Mouse (Mus musculus) forebrain, embryonic 15.5 days (tissue): ENCODE data around the gene Golim4. TPM values are rescaled to one million over a fixed set of nuclear protein-coding genes. Genes with fewer than 3 reads are reported as not detected.

Experiments
- ATAC-seq: fragments of 200-750 bp; cut with Nextera tagmentation; replicated peaks from 2 replicates; pipeline ENCODE4 v1.8.0; 2017; ENCODE audit warnings: mild to moderate bottlenecking, moderate TSS enrichment, moderate library complexity
- H3K27ac ChIP-seq: fragments of 300-500 bp; sonication (generic); replicated peaks from 2 replicates; pipeline ENCODE4 v1.5.1; 2015; ENCODE audit warnings: mild to moderate bottlenecking, inconsistent platforms
- H3K27me3 ChIP-seq: fragments of 300-500 bp; sonication (generic); 2 replicates; pipeline ENCODE4 v1.6.1; 2015; ENCODE audit warnings: inconsistent platforms
- H3K36me3 ChIP-seq: fragments of 300-500 bp; sonication (generic); 2 replicates; pipeline ENCODE4 v1.6.1; 2015; ENCODE audit warnings: mild to moderate bottlenecking, inconsistent platforms
- H3K4me1 ChIP-seq: fragments of 300-500 bp; sonication (generic); 2 replicates; pipeline ENCODE4 v1.6.1; 2015; ENCODE audit warnings: inconsistent platforms
- H3K4me2 ChIP-seq: fragments of 300-500 bp; sonication (generic); replicated peaks from 2 replicates; pipeline ENCODE4 v1.6.1; 2015; ENCODE audit warnings: mild to moderate bottlenecking, inconsistent platforms
- H3K4me3 ChIP-seq: fragments of 300-500 bp; sonication (generic); 2 replicates; pipeline ENCODE4 v1.5.1; 2015; ENCODE audit warnings: mild to moderate bottlenecking, inconsistent platforms
- H3K9ac ChIP-seq: fragments of 300-500 bp; sonication (generic); replicated peaks from 2 replicates; pipeline ENCODE4 v1.6.1; 2015; ENCODE audit warnings: mild to moderate bottlenecking, inconsistent platforms
- H3K9me3 ChIP-seq: fragments of 300-500 bp; sonication (generic); 2 replicates; pipeline ENCODE4 v1.6.1; 2016; ENCODE audit warnings: inconsistent platforms
- WGBS: fragments of 180-500 bp; shearing (Covaris S2); methylation state at CpG from one replicate; pipeline ENCODE4 v1.1.7; 2015; ENCODE audit warnings: mixed read lengths; 5-methylcytosine and 5-hydroxymethylcytosine counted together
- polyA plus RNA-seq: library from polyadenylated mRNA; unstranded; fragments of >200 nt; fragmentation: Nextera tagmentation; extraction: Ambion mirVana; gene quantifications from 2 replicates; pipeline ENCODE4 v1.2.1, GENCODE M21; 2015

Golim4 gene
- polyA plus RNA-seq, 1 experiment from 2014 or later, result 31.5 TPM

- ATAC-seq, result peak; percentile 20; the same call in 1 of the 2 replicates
- Histone ChIP-seq H3K27me3 (no peaks in the 10 kb centered on the region), H3K4me3 (no peak overlapping the region), H3K36me3 (peaks cover 4% of the 10 kb centered on the region; the same call in 1 of the 2 replicates), H3K4me1 (peaks cover 14% of the 10 kb centered on the region), H3K9me3 (no peaks in the 10 kb centered on the region), H3K9ac (no peak overlapping the region), H3K4me2 (no peak overlapping the region), H3K27ac (no peak overlapping the region)
Observed at GRCm38 (mm10) chr3:75910768-75911167, 46.0 kb downstream of the Golim4 start.

GRCm38 (mm10) chr3:75910257-75910656, 46.5 kb downstream of the Golim4 start:
- Histone ChIP-seq H3K4me1 (peaks cover 14% of the 10 kb centered on the region), H3K9ac (no peak overlapping the region), H3K4me2 (no peak overlapping the region), H3K36me3 (peaks cover 4% of the 10 kb centered on the region; the same call in 1 of the 2 replicates), H3K27ac (no peak overlapping the region), H3K27me3 (no peaks in the 10 kb centered on the region), H3K4me3 (no peak overlapping the region), H3K9me3 (no peaks in the 10 kb centered on the region)
- WGBS, result 12% methylated on average over 4 of the region's 4 CpGs
- peak; percentile 88 for ATAC-seq

- no peaks in the 10 kb centered on the region for H3K9me3 ChIP-seq
- H3K4me2 ChIP-seq, result no peak overlapping the region
- 0 out of 2 replicates have a peak, but pooled peaks have one; percentile 29 for ATAC-seq
- H3K27me3 ChIP-seq, result no peaks in the 10 kb centered on the region
- no peak overlapping the region for H3K27ac ChIP-seq
- no peaks in the 10 kb centered on the region for H3K4me1 ChIP-seq
- H3K36me3 ChIP-seq, result peaks cover 6% of the 10 kb centered on the region; the same call in 1 of the 2 replicates
- H3K9ac ChIP-seq, result no peak overlapping the region
- H3K4me3 ChIP-seq, result no peak overlapping the region
- 76% methylated on average over 11 of the region's 11 CpGs for WGBS
Observed at GRCm38 (mm10) chr3:75901903-75902598, 54.7 kb downstream of the Golim4 start.

- 98% methylated on average over 5 of the region's 5 CpGs for WGBS
- Histone ChIP-seq H3K4me1 (no peaks in the 10 kb centered on the region), H3K4me3 (no peak overlapping the region), H3K27ac (no peak overlapping the region), H3K9me3 (no peaks in the 10 kb centered on the region), H3K27me3 (no peaks in the 10 kb centered on the region), H3K9ac (no peak overlapping the region), H3K36me3 (peaks cover 14% of the 10 kb centered on the region), H3K4me2 (no peak overlapping the region)
- no peak for ATAC-seq
Observed at GRCm38 (mm10) chr3:75895075-75895474, 61.7 kb downstream of the Golim4 start.

- 90% methylated on average over 3 of the region's 3 CpGs for WGBS
- no peak for ATAC-seq
- Histone ChIP-seq H3K4me2 (no peak overlapping the region), H3K9ac (no peak overlapping the region), H3K27ac (no peak overlapping the region), H3K27me3 (no peaks in the 10 kb centered on the region), H3K4me1 (no peaks in the 10 kb centered on the region), H3K36me3 (peaks cover 13% of the 10 kb centered on the region), H3K9me3 (no peaks in the 10 kb centered on the region), H3K4me3 (no peak overlapping the region)
Observed at GRCm38 (mm10) chr3:75891581-75891980, 65.2 kb downstream of the Golim4 start.

- Histone ChIP-seq H3K4me2 (no peak overlapping the region), H3K36me3 (peaks cover 28% of the 10 kb centered on the region), H3K27ac (no peak overlapping the region), H3K9ac (no peak overlapping the region), H3K27me3 (no peaks in the 10 kb centered on the region), H3K4me3 (no peak overlapping the region), H3K9me3 (no peaks in the 10 kb centered on the region), H3K4me1 (no peaks in the 10 kb centered on the region)
- 86% methylated on average over 1 of the region's 1 CpGs for WGBS
- ATAC-seq, result no peak
Observed at GRCm38 (mm10) chr3:75889323-75889722, 67.4 kb downstream of the Golim4 start.

- Histone ChIP-seq H3K27me3 (no peaks in the 10 kb centered on the region), H3K4me1 (no peaks in the 10 kb centered on the region), H3K36me3 (peaks cover 23% of the 10 kb centered on the region), H3K27ac (no peak overlapping the region), H3K9ac (no peak overlapping the region), H3K4me2 (no peak overlapping the region), H3K4me3 (no peak overlapping the region), H3K9me3 (no peaks in the 10 kb centered on the region)
- WGBS, result 90% methylated on average over 1 of the region's 1 CpGs
- no peak for ATAC-seq
Observed at GRCm38 (mm10) chr3:75881582-75881981, 75.2 kb downstream of the Golim4 start.

- Histone ChIP-seq H3K36me3 (peaks cover 8% of the 10 kb centered on the region; the same call in 1 of the 2 replicates), H3K4me3 (no peak overlapping the region), H3K4me2 (no peak overlapping the region), H3K9ac (no peak overlapping the region), H3K27ac (no peak overlapping the region), H3K4me1 (no peaks in the 10 kb centered on the region), H3K27me3 (no peaks in the 10 kb centered on the region), H3K9me3 (no peaks in the 10 kb centered on the region)
- ATAC-seq, result no peak
- WGBS, result 91% methylated on average over 2 of the region's 2 CpGs
Observed at GRCm38 (mm10) chr3:75879269-75879668, 77.5 kb downstream of the Golim4 start.

GRCm38 (mm10) chr3:75868886-75869285, 87.9 kb downstream of the Golim4 start:
- Histone ChIP-seq H3K4me1 (no peaks in the 10 kb centered on the region), H3K4me2 (no peak overlapping the region), H3K9ac (no peak overlapping the region), H3K4me3 (no peak overlapping the region), H3K27me3 (no peaks in the 10 kb centered on the region), H3K9me3 (no peaks in the 10 kb centered on the region), H3K36me3 (peaks cover under 1% of the 10 kb centered on the region; the same call in 1 of the 2 replicates), H3K27ac (no peak overlapping the region)
- ATAC-seq, result no peak
- WGBS, result 60% methylated on average over 1 of the region's 1 CpGs

GRCm38 (mm10) chr3:75864203-75864602, 92.5 kb downstream of the Golim4 start:
- 28% methylated on average over 2 of the region's 2 CpGs for WGBS
- H3K4me3 ChIP-seq, result no peak overlapping the region

GRCm38 (mm10) chr3:75861677-75862076, 95.1 kb downstream of the Golim4 start:
- Histone ChIP-seq H3K4me3 (no peak overlapping the region), H3K9ac (no peak overlapping the region), H3K4me2 (no peak overlapping the region), H3K36me3 (no peaks in the 10 kb centered on the region), H3K4me1 (no peaks in the 10 kb centered on the region), H3K27ac (no peak overlapping the region), H3K27me3 (no peaks in the 10 kb centered on the region), H3K9me3 (no peaks in the 10 kb centered on the region)
- 33% methylated on average over 4 of the region's 4 CpGs for WGBS
- no peak for ATAC-seq

More at GRCm38 (mm10) chr3:75864203-75864602, 92.5 kb downstream of the Golim4 start:
- no peaks in the 10 kb centered on the region for H3K36me3 ChIP-seq
- no peaks in the 10 kb centered on the region for H3K27me3 ChIP-seq
- H3K4me1 ChIP-seq, result no peaks in the 10 kb centered on the region
- no peak for ATAC-seq
- H3K9me3 ChIP-seq, result no peaks in the 10 kb centered on the region
- no peak overlapping the region for H3K9ac ChIP-seq
- no peak overlapping the region for H3K4me2 ChIP-seq
- H3K27ac ChIP-seq, result no peak overlapping the region

- Histone ChIP-seq H3K27me3 (no peaks in the 10 kb centered on the region), H3K9ac (no peak overlapping the region), H3K4me2 (no peak overlapping the region), H3K4me3 (no peak overlapping the region), H3K4me1 (no peaks in the 10 kb centered on the region), H3K36me3 (no peaks in the 10 kb centered on the region), H3K27ac (no peak overlapping the region), H3K9me3 (no peaks in the 10 kb centered on the region)
- 88% methylated on average over 12 of the region's 12 CpGs for WGBS
- ATAC-seq, result no peak
Observed at GRCm38 (mm10) chr3:75860760-75861159, 96.0 kb downstream of the Golim4 start.
